Mouse (Mus musculus): ENCODE results near the gene Lsamp.

Gene Lsamp

GRCm38 (mm10) chr16:42126061-42126460, 2141.9 kb downstream of the Lsamp start:
- DNase-seq: no peak

- DNase-seq: no peak
Measured at GRCm38 (mm10) chr16:42147164-42147563, 2163.0 kb downstream of the Lsamp start.

GRCm38 (mm10) chr16:42149216-42149942, 2165.2 kb downstream of the Lsamp start:
- DNase-seq: no peak

DNA sequence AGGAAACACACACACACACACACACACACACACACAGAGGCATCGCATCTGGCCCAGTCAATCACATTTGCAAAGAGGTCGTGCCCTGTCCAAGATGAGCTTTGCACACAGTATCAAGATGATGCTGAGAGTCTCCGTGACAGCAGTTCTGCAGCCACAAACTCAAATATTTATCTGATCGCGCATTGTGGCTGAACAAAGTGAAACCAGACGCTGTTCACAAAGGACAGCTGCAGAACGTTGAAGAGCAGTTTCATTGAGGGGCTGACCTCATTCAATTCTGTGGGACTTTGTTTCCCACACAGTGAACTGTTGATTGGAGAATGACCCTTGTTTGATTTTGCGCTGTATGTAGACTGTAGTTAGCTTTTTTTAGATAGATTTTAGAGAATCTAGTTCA, 2168.5 kb downstream of the Lsamp start:
- DNase-seq: no peak

- DNase-seq: no peak
Measured at GRCm38 (mm10) chr16:42157816-42158215, 2173.7 kb downstream of the Lsamp start.

GRCm38 (mm10) chr16:42164941-42165340, 2180.8 kb downstream of the Lsamp start:
- peak; percentile 83 for DNase-seq

- DNase-seq: no peak
Measured at GRCm38 (mm10) chr16:42168292-42168691, 2184.1 kb downstream of the Lsamp start.

GRCm38 (mm10) chr16:42169447-42170140, 2185.4 kb downstream of the Lsamp start:
- peak; percentile 69 for DNase-seq

DNA sequence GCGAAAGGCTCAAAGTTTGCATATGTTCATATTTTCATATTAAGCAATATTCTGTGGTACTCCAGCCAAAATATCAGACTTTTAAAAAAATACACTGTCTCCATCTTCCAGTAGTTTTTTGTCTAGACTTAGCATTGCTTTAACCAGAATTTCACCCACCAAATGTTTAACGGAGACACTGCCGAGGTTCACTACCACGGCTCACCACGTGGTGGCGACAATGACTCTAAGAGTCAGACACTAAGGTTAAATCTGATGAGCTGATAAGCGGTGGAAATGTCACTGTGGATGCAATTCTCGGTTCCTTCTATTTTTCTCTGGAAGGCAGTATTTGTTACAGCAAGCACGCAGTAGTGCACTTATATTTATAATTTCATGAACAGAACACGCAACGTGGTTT, 2188.3 kb downstream of the Lsamp start:
- DNase-seq: peak; percentile 66

- DNase-seq: no peak
Measured at GRCm38 (mm10) chr16:42178866-42179265, 2194.7 kb downstream of the Lsamp start.

DNA sequence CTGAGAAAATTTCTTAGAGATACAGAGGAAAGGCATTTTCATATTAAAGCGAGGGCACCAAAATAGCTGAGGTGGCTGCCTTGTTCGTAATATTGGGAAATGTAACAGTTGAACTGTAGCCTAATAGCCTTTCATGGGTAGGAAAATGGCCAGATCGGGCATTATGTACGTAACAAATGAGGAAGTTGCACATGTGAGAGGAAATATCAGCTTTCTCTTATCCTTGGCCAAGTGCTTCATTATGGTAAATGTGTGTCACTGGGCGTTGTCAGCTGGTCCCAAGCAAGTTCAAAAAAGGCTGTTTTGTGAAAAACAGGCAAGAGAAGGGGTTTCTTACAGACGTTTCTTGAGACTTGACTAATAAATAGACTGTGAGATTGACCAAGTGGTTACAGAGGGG, 2195.9 kb downstream of the Lsamp start:
- DNase-seq: no peak

GRCm38 (mm10) chr16:42180473-42180872, 2196.3 kb downstream of the Lsamp start:
- no peak for DNase-seq

DNA sequence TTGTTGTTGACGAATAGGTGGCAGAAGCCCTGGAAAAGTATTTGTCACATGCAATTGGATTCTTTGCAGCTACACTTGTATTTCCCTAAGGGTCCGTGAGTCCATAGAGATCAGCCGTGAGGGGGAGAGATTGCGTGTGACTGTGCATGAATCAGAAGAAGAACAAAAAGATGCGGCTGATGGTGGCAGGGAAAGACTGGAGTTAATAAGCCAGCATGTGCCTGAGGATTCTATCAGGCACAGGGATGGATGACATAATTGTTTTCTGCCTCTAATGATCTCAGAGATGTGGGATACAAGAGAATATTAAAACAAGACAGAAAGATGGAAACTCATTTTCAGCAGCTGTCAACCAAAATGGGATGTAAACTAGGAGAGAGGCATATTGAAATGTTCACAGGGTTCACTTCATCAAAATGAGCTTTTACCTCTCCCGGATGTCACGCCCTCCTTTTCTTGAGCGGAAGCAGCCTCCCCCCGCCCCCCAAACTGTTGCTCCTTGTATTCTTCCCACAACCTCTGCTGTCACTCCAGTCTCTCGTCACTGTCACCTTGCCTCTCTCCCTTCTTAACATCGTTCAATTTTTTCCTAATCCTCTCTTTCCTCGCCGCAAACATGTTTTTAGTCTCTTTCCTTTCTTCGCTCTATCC, 2205.4 kb downstream of the Lsamp start:
- DNase-seq: no peak

DNA sequence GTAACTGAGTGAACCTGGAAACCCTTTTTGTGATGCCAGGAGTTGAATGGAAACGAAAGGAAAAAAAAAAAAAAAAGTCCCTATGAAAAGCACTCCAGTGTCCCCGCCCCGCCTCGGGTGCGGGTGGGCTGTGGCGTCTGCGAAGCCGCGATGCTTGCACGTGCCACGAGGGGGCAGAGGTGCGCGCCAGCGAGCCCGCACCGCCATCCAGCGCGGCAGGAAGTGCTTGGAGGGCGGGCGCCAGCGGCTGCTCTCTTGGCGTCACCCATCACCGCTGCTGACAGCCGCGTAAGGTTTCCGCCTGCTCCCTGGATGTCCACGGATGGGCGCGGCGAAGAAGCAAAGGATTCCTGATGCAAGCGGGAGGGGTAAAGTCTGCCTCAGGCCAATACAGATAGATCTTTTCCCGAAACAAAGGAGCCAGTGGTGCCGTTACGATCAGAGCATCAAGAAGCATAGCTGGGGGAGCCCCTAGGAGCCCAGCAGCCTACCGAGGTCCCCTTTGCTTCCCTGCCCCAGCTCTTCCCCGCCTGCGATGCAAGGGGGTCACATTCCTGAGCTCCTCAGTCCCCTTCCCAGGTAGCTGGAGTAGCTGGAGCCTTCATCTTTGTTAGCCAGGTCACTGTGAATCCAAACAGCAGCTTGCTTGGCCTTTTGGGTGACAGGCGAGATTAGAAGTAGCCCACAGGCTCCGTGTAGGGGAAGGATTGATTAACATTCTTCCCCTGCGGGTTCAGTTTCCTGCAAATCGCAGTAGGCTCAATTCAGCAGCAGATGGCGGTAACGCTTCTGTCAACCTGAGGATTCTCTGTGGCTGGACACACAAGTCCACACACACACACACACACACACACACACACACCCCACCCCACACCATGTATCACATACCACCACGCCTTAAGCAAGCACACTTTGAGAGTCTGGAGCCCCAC, 2206.2 kb downstream of the Lsamp start:
- peak; percentile 83 for DNase-seq

All from cerebellum, adult 11 months (tissue).